Mouse (Mus musculus) CH12.LX (cell line): Measurements from ENCODE around the gene Snx32.

ENCODE experiments used
- CTCF ChIP-seq, 2 experiments: IDR thresholded peaks in 1 of 2; conservative IDR thresholded peaks in 1 of 2; 2 replicates each; pipeline ENCODE4 v1.5.1; 2011 to 2012; ENCODE audit warnings: low read depth in 2 of 2, low read length in 2 of 2, improper control_type of control experiment in 1 of 2, inconsistent platforms in 1 of 2, mild to moderate bottlenecking in 1 of 2, moderate library complexity in 1 of 2
- E2F4 ChIP-seq: IDR thresholded peaks from 2 replicates; pipeline ENCODE4 v1.6.1; 2011; ENCODE audit warnings: low read depth, low read length, improper control_type of control experiment; ENCODE audit not compliant: insufficient replicate concordance
- MAFK ChIP-seq: IDR thresholded peaks from 2 replicates; pipeline ENCODE4 v1.6.1; 2011; ENCODE audit warnings: low read length, improper control_type of control experiment; ENCODE audit not compliant: insufficient replicate concordance
- MAX ChIP-seq: IDR thresholded peaks from 2 replicates; pipeline ENCODE4 v1.6.1; 2011; ENCODE audit warnings: low read length, improper control_type of control experiment
- MAZ ChIP-seq: IDR thresholded peaks from 2 replicates; pipeline ENCODE4 v1.6.1; 2012; ENCODE audit warnings: low read depth, mild to moderate bottlenecking, inconsistent platforms, low read length, improper control_type of control experiment, moderate library complexity
- NELFE ChIP-seq: IDR thresholded peaks from 2 replicates; pipeline ENCODE4 v1.6.1; 2011; ENCODE audit warnings: low read depth, low read length, improper control_type of control experiment
- RCOR1 ChIP-seq: conservative IDR thresholded peaks from 2 replicates; pipeline ENCODE4 v1.6.1; 2012; ENCODE audit warnings: low read depth, mild to moderate bottlenecking, inconsistent platforms, low read length, improper control_type of control experiment
- SMC3 ChIP-seq: IDR thresholded peaks from 2 replicates; pipeline ENCODE4 v1.6.1; 2011; ENCODE audit warnings: low read depth, low read length, improper control_type of control experiment
- TBP ChIP-seq: conservative IDR thresholded peaks from 2 replicates; pipeline ENCODE4 v1.6.1; 2011; ENCODE audit warnings: low read depth, low read length, improper control_type of control experiment
- USF1 ChIP-seq: IDR thresholded peaks from 2 replicates; pipeline ENCODE4 v1.6.1; 2014; ENCODE audit warnings: low read depth, mild to moderate bottlenecking, inconsistent platforms, low read length, improper control_type of control experiment
- USF2 ChIP-seq: conservative IDR thresholded peaks from 2 replicates; pipeline ENCODE4 v1.6.1; 2011; ENCODE audit warnings: low read depth, low read length, improper control_type of control experiment
- ZC3H11A ChIP-seq: IDR thresholded peaks from 2 replicates; pipeline ENCODE4 v1.6.1; 2012; ENCODE audit warnings: low read depth, mild to moderate bottlenecking, inconsistent platforms, low read length, improper control_type of control experiment
- ZMIZ1 ChIP-seq: IDR thresholded peaks from 2 replicates; pipeline ENCODE4 v1.6.1; 2012; ENCODE audit warnings: low read depth, mild to moderate bottlenecking, inconsistent platforms, low read length, improper control_type of control experiment

- no peak for TF ChIP-seq SMC3
- TF ChIP-seq ZC3H11A: no peak
- TF ChIP-seq TBP: no peak
- no peak for TF ChIP-seq MAX
- no peak for TF ChIP-seq CTCF (conservative IDR thresholded peaks at IDR 0.05 in 1 of 2, IDR thresholded peaks at IDR 0.05 in 1 of 2; ENCODE audit: low read depth in 2 of 2, low read length in 2 of 2)
- no peak for TF ChIP-seq RCOR1
- TF ChIP-seq MAZ: no peak
- no peak for TF ChIP-seq USF2
- TF ChIP-seq E2F4: no peak
- no peak for TF ChIP-seq ZMIZ1
- TF ChIP-seq USF1: no peak
- no peak for TF ChIP-seq MAFK
- no peak for TF ChIP-seq NELFE
These were observed 28.9 kb downstream of the Snx32 start for GRCm38 (mm10) chr19:5481398-5481797.
